Mouse (Mus musculus) gastrocnemius, postnatal 14 days (tissue): ENCODE results near the gene Nrn1l. TPM values are rescaled to one million over a fixed set of nuclear protein-coding genes. Genes with fewer than 3 reads are reported as not detected.

Source experiments
- DNase-seq: peaks from one replicate; pipeline ENCODE4 v3.0.0; 2021; ENCODE audit warnings: mixed read lengths
- intact Hi-C: fragments of 180-260 bp; cut with DNase I; formaldehyde crosslinking; loops from one replicate; pipeline ENCODE4 v1.15.1; 2025; ENCODE audit warnings: low total_unique reads
- long read RNA-seq, 2 experiments: library from polyadenylated mRNA; stranded (forward); transcript quantifications; one replicate each; pipeline ENCODE4 v2.0.0; 2021
- total RNA-seq, 2 experiments: library from RNA; stranded (reverse); gene quantifications; 2 replicates each; pipeline ENCODE4 v1.2.3; 2021

The Nrn1l gene
- under 1 TPM in 1 of 2 experiments, not detected in 1; 0.69 TPM for total RNA-seq
- long read RNA-seq, experiment 1 = 0 reads
- long read RNA-seq, experiment 2 = 0 reads

GRCm38 (mm10) chr8:105893339-105893738, at the start of gene Nrn1l:
Gene Nrn1l (plus strand): TSS chr8:105893567.
- intact Hi-C loops = no loop called here
- peak; percentile 86 for DNase-seq

DNA sequence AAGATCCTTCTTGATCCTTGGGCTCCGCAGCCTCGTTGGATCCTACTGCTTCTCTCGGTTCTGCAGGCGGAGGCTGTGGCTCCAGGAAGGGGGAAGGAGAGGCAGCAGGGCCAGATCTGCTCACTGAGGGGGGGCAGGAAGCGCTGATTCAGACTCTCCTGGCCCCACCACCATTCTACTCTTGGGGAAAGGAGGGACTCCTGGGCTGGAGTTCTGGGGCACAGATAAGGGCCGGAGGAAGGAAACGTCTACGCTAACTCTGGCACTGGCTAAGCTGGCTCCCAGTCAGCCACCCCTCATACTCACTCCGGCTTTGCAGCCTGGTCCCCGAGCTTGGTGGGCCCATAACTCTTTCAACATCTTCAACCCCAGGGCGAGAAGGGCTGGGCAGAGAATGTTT, 46.7 kb upstream of the Nrn1l start:
- DNase-seq = no peak
- intact Hi-C loops = loop anchor here (10.0 kb wide), 1 partner anchor 158 kb away; the partner anchor contains the start of gene Dpep2nb

- DNase-seq = no peak
- intact Hi-C loops = no loop called here
Measured at GRCm38 (mm10) chr8:105850014-105850413, 43.4 kb upstream of the Nrn1l start.

GRCm38 (mm10) chr8:105850611-105851010, 42.8 kb upstream of the Nrn1l start:
- intact Hi-C loops = no loop called here

GRCm38 (mm10) chr8:105851651-105852143, 41.7 kb upstream of the Nrn1l start:
- peak; percentile 90 for DNase-seq
- intact Hi-C loops = no loop called here

More at GRCm38 (mm10) chr8:105850611-105851010, 42.8 kb upstream of the Nrn1l start:
- DNase-seq = no peak

- DNase-seq = no peak
- intact Hi-C loops = no loop called here
Measured at GRCm38 (mm10) chr8:105852146-105852729, 41.1 kb upstream of the Nrn1l start.

DNA sequence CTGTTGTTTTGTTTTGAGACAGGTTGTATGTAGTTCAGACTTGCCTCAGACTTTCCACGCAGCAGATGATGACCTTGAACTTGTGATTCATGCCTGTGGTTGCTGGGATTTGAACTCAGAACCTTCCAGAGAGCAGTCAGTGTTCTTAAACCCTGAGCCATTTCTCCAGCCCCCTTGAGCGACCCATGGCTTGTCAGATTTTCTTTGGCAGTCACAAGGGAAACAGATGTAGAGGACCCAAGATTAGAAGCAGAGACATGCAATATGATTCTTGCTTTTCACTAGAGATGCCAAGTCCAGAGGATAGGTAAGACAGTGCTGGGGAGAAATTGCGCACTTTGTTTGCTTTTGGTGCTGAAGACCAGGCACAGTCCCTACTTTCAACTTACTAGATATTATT, 40.2 kb upstream of the Nrn1l start, which contains the start of gene Cenpt:
TSS of gene Cenpt (minus strand) at position 101 of the 400 bp plus-strand sequence.
- intact Hi-C loops = no loop called here
- DNase-seq = no peak

DNA sequence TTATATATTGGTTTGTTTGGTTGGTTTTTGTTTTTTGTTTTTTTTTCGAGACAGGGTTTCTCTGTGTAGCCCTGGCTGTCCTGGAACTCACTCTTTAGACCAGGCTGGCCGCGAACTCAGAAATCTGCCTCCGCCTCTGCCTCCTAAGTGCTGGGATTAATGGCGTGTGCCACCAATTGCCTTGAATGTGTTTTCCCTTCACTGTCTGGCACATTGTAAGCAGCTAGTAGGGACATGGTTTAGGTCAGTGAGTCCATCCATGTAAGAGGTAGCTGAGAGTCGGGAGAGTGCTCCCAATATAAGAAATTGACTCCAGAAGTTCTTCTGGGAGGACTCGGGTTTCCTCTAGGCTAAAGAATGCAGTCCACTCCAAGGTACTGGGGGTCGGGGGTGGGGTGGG, 39.1 kb upstream of the Nrn1l start:
- intact Hi-C loops = no loop called here
- no peak for DNase-seq

DNA sequence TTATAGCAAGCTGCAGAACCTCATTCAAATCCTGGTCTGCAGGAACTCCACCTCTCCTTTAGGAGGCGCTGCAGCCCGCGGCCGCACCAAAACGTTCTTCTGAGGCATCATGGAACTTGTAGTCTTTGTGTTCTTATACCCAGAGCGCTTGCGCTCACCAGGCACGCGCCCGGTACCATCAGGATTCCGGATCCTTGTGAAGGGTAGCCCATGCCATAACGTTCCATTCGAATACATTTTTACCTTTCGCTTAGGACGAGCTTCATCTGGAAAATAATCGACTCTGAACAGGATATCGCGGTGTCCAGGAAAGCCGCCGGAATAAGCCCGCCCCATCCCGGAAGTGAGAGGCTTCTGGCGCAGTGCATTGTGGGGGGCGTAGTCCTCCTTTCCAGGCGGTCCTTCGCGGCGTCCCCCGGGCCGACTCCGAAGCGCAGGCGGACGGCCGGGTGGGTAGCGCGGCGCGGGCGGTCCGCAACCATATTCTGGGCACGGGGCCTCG, 38.6 kb upstream of the Nrn1l start, which contains the start of gene Thap11:
TSS of gene Thap11 (plus strand) at position 418 of the 502 bp plus-strand sequence.
- intact Hi-C loops = no loop called here

GRCm38 (mm10) chr8:105855248-105856167, 37.9 kb upstream of the Nrn1l start:
- intact Hi-C loops = no loop called here
- DNase-seq = peak; percentile 53

More for the DNA sequence above, 38.6 kb upstream of the Nrn1l start, which contains the start of gene Thap11:
- DNase-seq = peak; percentile 95

DNA sequence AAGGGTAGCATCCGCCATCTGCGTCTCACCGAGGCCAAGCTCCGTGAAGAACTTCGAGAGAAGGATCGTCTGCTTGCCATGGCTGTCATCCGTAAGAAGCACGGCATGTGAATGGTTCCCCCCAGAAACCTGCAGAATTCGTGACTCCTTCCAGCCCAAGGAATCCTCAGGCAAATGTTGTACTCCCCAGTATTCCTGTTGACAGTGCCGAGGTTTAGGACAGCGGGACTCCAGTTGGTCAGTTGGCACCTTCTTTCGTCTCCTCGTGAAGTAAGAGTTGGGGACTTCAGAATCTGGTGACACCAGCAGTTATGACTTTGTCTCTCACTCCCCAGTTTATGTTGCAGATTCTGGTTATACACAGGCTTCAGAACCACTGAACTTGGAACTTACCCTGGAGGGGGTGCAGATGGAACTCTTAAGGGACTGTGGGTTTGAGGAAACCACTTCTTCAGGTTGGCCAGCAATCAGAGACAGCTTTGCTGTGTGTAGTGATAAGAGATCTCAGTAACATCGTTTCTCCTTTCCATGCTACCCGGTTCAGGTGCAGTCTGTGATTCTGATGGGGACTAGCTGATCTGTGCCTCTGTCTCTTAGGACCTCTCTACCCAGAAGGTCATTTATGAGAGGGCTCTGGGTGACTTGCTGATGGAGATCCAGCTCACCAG, 37.1 kb upstream of the Nrn1l start:
- no peak for DNase-seq

GRCm38 (mm10) chr8:105858495-105858894, 34.9 kb upstream of the Nrn1l start:
- intact Hi-C loops = no loop called here
- DNase-seq = no peak

More for the DNA sequence above, 37.1 kb upstream of the Nrn1l start:
- intact Hi-C loops = no loop called here

GRCm38 (mm10) chr8:105859314-105859713, 34.1 kb upstream of the Nrn1l start:
- DNase-seq = no peak

GRCm38 (mm10) chr8:105860143-105860981, 33.0 kb upstream of the Nrn1l start, which contains the start of gene Nutf2:
Gene Nutf2 (plus strand): TSS chr8:105860580.
- peak; percentile 97 for DNase-seq
- intact Hi-C loops = no loop called here

More at GRCm38 (mm10) chr8:105859314-105859713, 34.1 kb upstream of the Nrn1l start:
- intact Hi-C loops = no loop called here

GRCm38 (mm10) chr8:105861951-105862350, 31.4 kb upstream of the Nrn1l start:
- intact Hi-C loops = no loop called here
- no peak for DNase-seq

GRCm38 (mm10) chr8:105866364-105867029, 26.9 kb upstream of the Nrn1l start:
- intact Hi-C loops = no loop called here
- no peak for DNase-seq

GRCm38 (mm10) chr8:105874301-105874700, 19.1 kb upstream of the Nrn1l start:
- intact Hi-C loops = no loop called here
- DNase-seq = peak; percentile 30
